Comparison of ENCODE assay signal across 8 mouse cellular contexts in the genomic region with DNA sequence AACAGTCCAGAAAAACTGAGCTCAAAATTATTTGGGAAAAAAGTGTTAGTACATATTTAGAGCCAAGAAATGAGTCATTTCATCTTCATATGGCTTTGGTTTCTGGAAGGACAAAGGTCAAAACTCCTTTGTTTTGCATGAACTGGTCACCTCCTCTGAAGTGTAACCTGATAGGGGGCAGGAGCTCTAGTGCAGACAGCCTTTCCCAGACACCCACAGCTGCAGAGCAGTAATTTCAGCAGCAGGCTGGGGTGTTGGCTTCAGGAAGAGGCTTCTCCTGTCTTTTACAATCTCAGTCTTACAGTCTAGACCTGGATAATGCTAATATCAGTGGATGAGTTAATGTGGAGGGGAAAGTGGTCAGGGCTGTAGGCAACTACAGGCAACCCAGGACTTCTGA.
DNase-seq lines count a peak whose midpoint lies in the region; ATAC-seq and TF ChIP-seq lines count a peak whose summit lies in the region.

No protein-coding gene starts in this region.

- H3K27ac ChIP-seq in kidney, embryonic 15.5 days: 0 out of 2 replicates have a peak overlapping the region, but pooled peaks have one; percentile 14
- no peak overlapping the region for H3K27ac ChIP-seq in intestine, embryonic 15.5 days

- peak; percentile 94 for ATAC-seq in kidney, embryonic 15.5 days (replicated peaks; ENCODE audit: low FRiP score)
- ATAC-seq in intestine, embryonic 15.5 days: peak; percentile 84

- H3K79me3 ChIP-seq in C2C12 (ENCODE audit: low read depth): no peaks in the 10 kb centered on the region

- DNase-seq in kidney, adult 9 months: no peak
- peak; percentile 24 for DNase-seq in adrenal gland, postnatal 14 days
- no peak for DNase-seq in right cerebral cortex, postnatal 4 days
- DNase-seq in spleen, adult 18-20 months: no peak
- no peak for DNase-seq in liver

- H3K36me3 ChIP-seq in kidney, embryonic 15.5 days: no peaks in the 10 kb centered on the region
- no peaks in the 10 kb centered on the region for H3K36me3 ChIP-seq in C2C12 (ENCODE audit: control insufficient read depth, insufficient read depth)
- H3K36me3 ChIP-seq in intestine, embryonic 15.5 days: no peaks in the 10 kb centered on the region

- no peak for TF ChIP-seq CTCF in C2C12 (IDR thresholded peaks at IDR 0.05; ENCODE audit: control insufficient read depth, insufficient read depth, insufficient read length)

- no peak overlapping the region for H3K9ac ChIP-seq in kidney, embryonic 15.5 days
- H3K9ac ChIP-seq in intestine, embryonic 15.5 days: no peak overlapping the region

- no peak overlapping the region for H3K4me3 ChIP-seq in kidney, embryonic 15.5 days (replicated peaks)
- H3K4me3 ChIP-seq in C2C12 (ENCODE audit: insufficient read depth, poor library complexity, severe bottlenecking): no peak overlapping the region
- no peak overlapping the region for H3K4me3 ChIP-seq in intestine, embryonic 15.5 days (replicated peaks)

- no peak overlapping the region for H3ac ChIP-seq in C2C12 (ENCODE audit: control insufficient read depth, insufficient read length, low read depth)

- no peak overlapping the region for H3K4me2 ChIP-seq in kidney, embryonic 15.5 days
- no peak overlapping the region for H3K4me2 ChIP-seq in intestine, embryonic 15.5 days (replicated peaks)

- H3K79me2 ChIP-seq in C2C12 (ENCODE audit: control insufficient read depth, insufficient read depth): no peaks in the 10 kb centered on the region

- H3K4me1 ChIP-seq in kidney, embryonic 15.5 days: peaks cover 5% of the 10 kb centered on the region; the same call in 1 of the 2 replicates
- H3K4me1 ChIP-seq in intestine, embryonic 15.5 days (replicated peaks): no peaks in the 10 kb centered on the region

- H3K27me3 ChIP-seq in kidney, embryonic 15.5 days: no peaks in the 10 kb centered on the region
- no peaks in the 10 kb centered on the region for H3K27me3 ChIP-seq in C2C12 (ENCODE audit: control insufficient read depth, insufficient read depth, insufficient read length)
- H3K27me3 ChIP-seq in intestine, embryonic 15.5 days (replicated peaks): no peaks in the 10 kb centered on the region

- H3K9me3 ChIP-seq in kidney, embryonic 15.5 days (replicated peaks): no peaks in the 10 kb centered on the region
- H3K9me3 ChIP-seq in intestine, embryonic 15.5 days: no peaks in the 10 kb centered on the region

TF ChIP-seq in C2C12, 6 proteins besides CTCF, POLR2A, EP300 and RAD21:
- TF ChIP-seq MAX (IDR thresholded peaks at IDR 0.05) (no peak), CEBPB (IDR thresholded peaks at IDR 0.05; ENCODE audit: low read depth) (no peak), MYOD1 (IDR thresholded peaks at IDR 0.05; ENCODE audit: control insufficient read depth, insufficient read length, low read depth) (peak; percentile 53)
